Mouse (Mus musculus): ENCODE measurements around the gene Lipo3. TPM values are rescaled to one million over a fixed set of nuclear protein-coding genes. Genes with fewer than 3 reads are reported as not detected.
"Not testable (repeated sequence)": the region's sequence is repeated elsewhere in the genome, so short reads cannot be mapped to it uniquely, and the experiment has no call there.

The Lipo3 gene
- polyA plus RNA-seq (2021), result 0.04 TPM

- not testable (repeated sequence) for ATAC-seq
Measured at GRCm38 (mm10) chr19:33761287-33762086, at the start of gene Lipo3. Lipo3 (minus strand) TSS chr19:33761951.

GRCm38 (mm10) chr19:33787359-33787758 lies 25.6 kb upstream of the Lipo3 start, which contains the start of gene Lipo1:
Lipo1 (minus strand) TSS chr19:33787459.
- in situ Hi-C loops (cut with MboI; ENCODE audit: low pct_unique_long_range_greater_than_20kb), result loop anchor here (25.0 kb wide), 1 partner anchor 400 kb away; the partner anchor contains the start of gene Rnls
- DNase-seq (ENCODE audit: low read depth, low spot score); POLR2A ChIA-PET; CTCF ChIA-PET; H3K27me3 ChIP-seq; ATAC-seq: not testable (repeated sequence)

More at GRCm38 (mm10) chr19:33761287-33762086, at the start of gene Lipo3:
- POLR2A ChIA-PET; H3K27me3 ChIP-seq; DNase-seq (ENCODE audit: low read depth, low spot score); in situ Hi-C loops (cut with MboI; ENCODE audit: low pct_unique_long_range_greater_than_20kb); CTCF ChIA-PET: not testable (repeated sequence)

- H3K27me3 ChIP-seq, result no peaks in the 10 kb centered on the region
- DNase-seq (ENCODE audit: low read depth, low spot score), result no peak
- POLR2A ChIA-PET, result no interaction called here
- in situ Hi-C loops (cut with MboI; ENCODE audit: low pct_unique_long_range_greater_than_20kb), result loop anchor here (25.0 kb wide), 1 partner anchor 399 kb away; the partner anchor contains the start of gene Rnls
- no peak for ATAC-seq
- CTCF ChIA-PET, result no interaction called here
- TF ChIP-seq CTCF (IDR thresholded peaks at IDR 0.05), result no peak
Measured at GRCm38 (mm10) chr19:33786576-33787277, 25.0 kb upstream of the Lipo3 start.

- CTCF ChIA-PET; in situ Hi-C loops (cut with MboI; ENCODE audit: low pct_unique_long_range_greater_than_20kb); POLR2A ChIA-PET; H3K27me3 ChIP-seq; ATAC-seq; DNase-seq (ENCODE audit: low read depth, low spot score): not testable (repeated sequence)
Measured at GRCm38 (mm10) chr19:33751259-33751658, 10.5 kb downstream of the Lipo3 start, which contains the start of gene Lipo2. Lipo2 (minus strand) TSS chr19:33751359.

GRCm38 (mm10) chr19:33625152-33625551 lies 136.6 kb downstream of the Lipo3 start, which contains the start of gene Gm8978:
Gm8978 (minus strand) TSS chr19:33625252.
- ATAC-seq; POLR2A ChIA-PET; in situ Hi-C loops (cut with MboI; ENCODE audit: low pct_unique_long_range_greater_than_20kb); H3K27me3 ChIP-seq; CTCF ChIA-PET; DNase-seq (ENCODE audit: low read depth, low spot score): not testable (repeated sequence)

GRCm38 (mm10) chr19:33589626-33590302 lies 172.0 kb downstream of the Lipo3 start:
- POLR2A ChIA-PET; ATAC-seq; in situ Hi-C loops (cut with MboI; ENCODE audit: low pct_unique_long_range_greater_than_20kb); H3K27me3 ChIP-seq; CTCF ChIA-PET; DNase-seq (ENCODE audit: low read depth, low spot score): not testable (repeated sequence)

- CTCF ChIA-PET; ATAC-seq; POLR2A ChIA-PET; in situ Hi-C loops (cut with MboI; ENCODE audit: low pct_unique_long_range_greater_than_20kb); DNase-seq (ENCODE audit: low read depth, low spot score); H3K27me3 ChIP-seq: not testable (repeated sequence)
Measured at GRCm38 (mm10) chr19:33568551-33568950, 193.2 kb downstream of the Lipo3 start.

- DNase-seq (ENCODE audit: low read depth, low spot score), result no peak
- CTCF ChIA-PET, result no interaction called here
- no peaks in the 10 kb centered on the region for H3K27me3 ChIP-seq
- in situ Hi-C loops (cut with MboI; ENCODE audit: low pct_unique_long_range_greater_than_20kb), result no loop called here
- POLR2A ChIA-PET, result no interaction called here
- ATAC-seq, result no peak
- no peak for TF ChIP-seq CTCF (IDR thresholded peaks at IDR 0.05)
Measured at GRCm38 (mm10) chr19:33517680-33518079, 244.1 kb downstream of the Lipo3 start, which contains the start of gene Lipo4. Lipo4 (minus strand) TSS chr19:33517780.

Other genes with a start within 250 kb of the Lipo3 start
- not detected for gene Lipo4, start 244.2 kb downstream of the Lipo3 start, polyA plus RNA-seq (2021)
- not detected for gene Gm8978, start 136.7 kb downstream of the Lipo3 start, polyA plus RNA-seq (2021)
- not detected for gene Lipo2, start 10.6 kb downstream of the Lipo3 start, polyA plus RNA-seq (2021)
- not detected for gene Lipo1, start 25.5 kb upstream of the Lipo3 start, polyA plus RNA-seq (2021)
- gene Lipf, start 199.2 kb upstream of the Lipo3 start, polyA plus RNA-seq (2021), result not detected
- not detected for gene Lipk, start 246.3 kb upstream of the Lipo3 start, polyA plus RNA-seq (2021)

All from Patski (cell line).